Mouse (Mus musculus): ENCODE measurements at regions not wholly inside any gene's neighbourhood (a gene's known extent, or its start where the extent isn't known, plus 50 kb on each side); places are given as distances from the start of the nearest gene placed in this dataset.

- TF ChIP-seq POLR2A (IDR thresholded peaks at IDR 0.05; ENCODE audit: borderline replicate concordance, low read depth, low read length) (no peak), CTCF (IDR thresholded peaks at IDR 0.05; ENCODE audit: low read depth, low read length) (no peak)
Observed at GRCm38 (mm10) chr3:18482006-18482405, 533.8 kb downstream of the Cypt12 start.

All from bone marrow macrophage, adult 2 months (primary cell).